Mouse (Mus musculus) liver (tissue): Measurements from ENCODE around the gene Slc45a3.

Source experiments
- DNase-seq: peaks from one replicate; pipeline ENCODE4 v3.0.0-alpha.2; 2020; ENCODE audit warnings: mixed read lengths

The Slc45a3 gene

GRCm38 (mm10) chr1:131965818-131966217, 3.1 kb downstream of the Slc45a3 start:
- DNase-seq, result no peak

GRCm38 (mm10) chr1:131967336-131967735, 4.6 kb downstream of the Slc45a3 start:
- DNase-seq, result no peak

GRCm38 (mm10) chr1:131968556-131968955, 5.8 kb downstream of the Slc45a3 start:
- no peak for DNase-seq

- no peak for DNase-seq
These were observed 6.2 kb downstream of the Slc45a3 start for GRCm38 (mm10) chr1:131968983-131969382.

- no peak for DNase-seq
These were observed 7.1 kb downstream of the Slc45a3 start for GRCm38 (mm10) chr1:131969825-131970224.

- DNase-seq, result no peak
These were observed 7.5 kb downstream of the Slc45a3 start for GRCm38 (mm10) chr1:131970322-131970660.

- no peak for DNase-seq
These were observed 8.1 kb downstream of the Slc45a3 start for GRCm38 (mm10) chr1:131970661-131971520.

GRCm38 (mm10) chr1:131971771-131972497, 9.2 kb downstream of the Slc45a3 start:
- peak; percentile 36 for DNase-seq

- DNase-seq, result no peak
These were observed 9.9 kb downstream of the Slc45a3 start for GRCm38 (mm10) chr1:131972498-131973334.

- DNase-seq, result no peak
These were observed 11.2 kb downstream of the Slc45a3 start for GRCm38 (mm10) chr1:131973991-131974390.

- no peak for DNase-seq
These were observed 14.1 kb downstream of the Slc45a3 start for GRCm38 (mm10) chr1:131976886-131977285.

- no peak for DNase-seq
These were observed 17.7 kb downstream of the Slc45a3 start for GRCm38 (mm10) chr1:131980471-131980870.

- peak; percentile 79 for DNase-seq
These were observed 18.7 kb downstream of the Slc45a3 start for GRCm38 (mm10) chr1:131981378-131982013.

- DNase-seq, result peak; percentile 80
These were observed 20.1 kb downstream of the Slc45a3 start for GRCm38 (mm10) chr1:131982907-131983306.

- DNase-seq, result no peak
These were observed 21.0 kb downstream of the Slc45a3 start for GRCm38 (mm10) chr1:131983806-131984205.

- DNase-seq, result no peak
These were observed 24.7 kb downstream of the Slc45a3 start for GRCm38 (mm10) chr1:131987432-131987831.

GRCm38 (mm10) chr1:131989476-131989875, 26.7 kb downstream of the Slc45a3 start:
- no peak for DNase-seq

GRCm38 (mm10) chr1:131990083-131990760, 27.5 kb downstream of the Slc45a3 start:
- DNase-seq, result no peak

- DNase-seq, result no peak
These were observed 29.8 kb downstream of the Slc45a3 start for GRCm38 (mm10) chr1:131992561-131993001.

- no peak for DNase-seq
These were observed 30.6 kb downstream of the Slc45a3 start for GRCm38 (mm10) chr1:131993169-131994040.

GRCm38 (mm10) chr1:131995062-131995461, 32.3 kb downstream of the Slc45a3 start:
- peak; percentile 73 for DNase-seq
